Mouse (Mus musculus) urinary bladder, postnatal 0 days (tissue): ENCODE data around the gene Gm33815. TPM values are rescaled to one million over a fixed set of nuclear protein-coding genes. Genes with fewer than 3 reads are reported as not detected.

Experiments
- polyA plus RNA-seq: library from polyadenylated mRNA; unstranded; fragments of >200 nt; fragmentation: Nextera tagmentation; extraction: Ambion mirVana; gene quantifications from 2 replicates; pipeline ENCODE4 v1.2.1, GENCODE M21; 2015

Gene Gm33815
- not detected in 2 replicates for polyA plus RNA-seq

DNA sequence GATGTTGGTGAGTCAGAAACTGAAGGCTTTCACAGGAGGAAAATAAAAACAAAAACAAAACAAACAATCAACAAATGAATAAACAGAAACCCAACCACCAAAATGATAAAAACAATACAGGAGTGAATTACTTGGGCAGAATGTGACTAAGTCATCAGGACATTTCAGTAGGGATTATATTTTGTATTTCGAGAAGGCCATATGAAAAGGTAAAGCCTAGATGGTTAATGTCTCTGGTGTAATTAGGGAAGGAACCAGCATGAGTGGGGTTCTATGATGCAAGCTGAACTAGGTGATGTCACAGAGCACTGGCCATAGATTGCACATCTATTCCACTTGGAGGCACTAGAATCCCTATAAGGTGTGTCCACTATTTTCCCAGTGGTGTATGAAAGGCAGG is at the start of gene Gm33815:
Gm33815 (plus strand) TSS at position 301 of the 400 bp plus-strand sequence.

